Mouse (Mus musculus): ENCODE measurements around the gene Ccr7. TPM values are rescaled to one million over a fixed set of nuclear protein-coding genes. Genes with fewer than 3 reads are reported as not detected.

Ccr7 gene
- polyA plus RNA-seq, 1 experiment from 2014 or later = not detected

- 84% methylated on average over 2 of the region's 2 CpGs for WGBS
- no peak for ATAC-seq (ENCODE audit: low read depth)
- no peak overlapping the region for H3K4me3 ChIP-seq (ENCODE audit: low read depth, low read length)
- no peaks in the 10 kb centered on the region for H3K4me1 ChIP-seq (ENCODE audit: control insufficient read depth, insufficient read depth, low read length)
- no peaks in the 10 kb centered on the region for H3K27me3 ChIP-seq (ENCODE audit: control insufficient read depth, insufficient read depth, low read length)
- H3K36me3 ChIP-seq (ENCODE audit: control insufficient read depth, insufficient read depth, low read length) = no peaks in the 10 kb centered on the region
- H3K9ac ChIP-seq (replicated peaks; ENCODE audit: low read depth, low read length) = no peak overlapping the region
- H3K4me2 ChIP-seq (ENCODE audit: low read depth, low read length) = no peak overlapping the region
- no peaks in the 10 kb centered on the region for H3K9me3 ChIP-seq (ENCODE audit: control insufficient read depth, low read length)
- no peak overlapping the region for H3K27ac ChIP-seq (ENCODE audit: low read depth, low read length)
Measured at GRCm38 (mm10) chr11:99171442-99171841, 16.6 kb upstream of the Ccr7 start.

GRCm38 (mm10) chr11:99170547-99171267 is 15.8 kb upstream of the Ccr7 start:
- Histone ChIP-seq H3K27me3 (ENCODE audit: control insufficient read depth, insufficient read depth, low read length) (no peaks in the 10 kb centered on the region), H3K4me2 (ENCODE audit: low read depth, low read length) (no peak overlapping the region), H3K27ac (ENCODE audit: low read depth, low read length) (no peak overlapping the region), H3K4me1 (ENCODE audit: control insufficient read depth, insufficient read depth, low read length) (no peaks in the 10 kb centered on the region), H3K9ac (replicated peaks; ENCODE audit: low read depth, low read length) (no peak overlapping the region), H3K4me3 (ENCODE audit: low read depth, low read length) (no peak overlapping the region), H3K9me3 (ENCODE audit: control insufficient read depth, low read length) (no peaks in the 10 kb centered on the region), H3K36me3 (ENCODE audit: control insufficient read depth, insufficient read depth, low read length) (no peaks in the 10 kb centered on the region)
- no peak for ATAC-seq (ENCODE audit: low read depth)
- WGBS = 80% methylated on average over 12 of the region's 12 CpGs

- Histone ChIP-seq H3K27me3 (ENCODE audit: control insufficient read depth, insufficient read depth, low read length) (no peaks in the 10 kb centered on the region), H3K4me1 (ENCODE audit: control insufficient read depth, insufficient read depth, low read length) (no peaks in the 10 kb centered on the region), H3K4me2 (ENCODE audit: low read depth, low read length) (no peak overlapping the region), H3K36me3 (ENCODE audit: control insufficient read depth, insufficient read depth, low read length) (no peaks in the 10 kb centered on the region), H3K27ac (ENCODE audit: low read depth, low read length) (no peak overlapping the region), H3K9ac (replicated peaks; ENCODE audit: low read depth, low read length) (no peak overlapping the region), H3K9me3 (ENCODE audit: control insufficient read depth, low read length) (no peaks in the 10 kb centered on the region), H3K4me3 (ENCODE audit: low read depth, low read length) (no peak overlapping the region)
- WGBS = 93% methylated on average over 6 of the region's 6 CpGs
- no peak for ATAC-seq (ENCODE audit: low read depth)
Measured at GRCm38 (mm10) chr11:99170005-99170404, 15.1 kb upstream of the Ccr7 start.

- H3K4me3 ChIP-seq (ENCODE audit: low read depth, low read length) = no peak overlapping the region
- no peaks in the 10 kb centered on the region for H3K36me3 ChIP-seq (ENCODE audit: control insufficient read depth, insufficient read depth, low read length)
- no peaks in the 10 kb centered on the region for H3K9me3 ChIP-seq (ENCODE audit: control insufficient read depth, low read length)
- H3K27me3 ChIP-seq (ENCODE audit: control insufficient read depth, insufficient read depth, low read length) = no peaks in the 10 kb centered on the region
- H3K4me1 ChIP-seq (ENCODE audit: control insufficient read depth, insufficient read depth, low read length) = no peaks in the 10 kb centered on the region
- H3K4me2 ChIP-seq (ENCODE audit: low read depth, low read length) = no peak overlapping the region
- no peak overlapping the region for H3K9ac ChIP-seq (replicated peaks; ENCODE audit: low read depth, low read length)
- WGBS = 92% methylated on average over 2 of the region's 2 CpGs
- H3K27ac ChIP-seq (ENCODE audit: low read depth, low read length) = no peak overlapping the region
- ATAC-seq (ENCODE audit: low read depth) = no peak
Measured at GRCm38 (mm10) chr11:99169438-99169837, 14.6 kb upstream of the Ccr7 start.

- no peak for ATAC-seq (ENCODE audit: low read depth)
- Histone ChIP-seq H3K4me1 (ENCODE audit: control insufficient read depth, insufficient read depth, low read length) (no peaks in the 10 kb centered on the region), H3K9ac (replicated peaks; ENCODE audit: low read depth, low read length) (no peak overlapping the region), H3K27me3 (ENCODE audit: control insufficient read depth, insufficient read depth, low read length) (no peaks in the 10 kb centered on the region), H3K4me3 (ENCODE audit: low read depth, low read length) (no peak overlapping the region), H3K4me2 (ENCODE audit: low read depth, low read length) (no peak overlapping the region), H3K36me3 (ENCODE audit: control insufficient read depth, insufficient read depth, low read length) (no peaks in the 10 kb centered on the region), H3K27ac (ENCODE audit: low read depth, low read length) (no peak overlapping the region), H3K9me3 (ENCODE audit: control insufficient read depth, low read length) (no peaks in the 10 kb centered on the region)
- 71% methylated on average over 12 of the region's 12 CpGs for WGBS
Measured at GRCm38 (mm10) chr11:99168030-99168474, 13.2 kb upstream of the Ccr7 start.

DNA sequence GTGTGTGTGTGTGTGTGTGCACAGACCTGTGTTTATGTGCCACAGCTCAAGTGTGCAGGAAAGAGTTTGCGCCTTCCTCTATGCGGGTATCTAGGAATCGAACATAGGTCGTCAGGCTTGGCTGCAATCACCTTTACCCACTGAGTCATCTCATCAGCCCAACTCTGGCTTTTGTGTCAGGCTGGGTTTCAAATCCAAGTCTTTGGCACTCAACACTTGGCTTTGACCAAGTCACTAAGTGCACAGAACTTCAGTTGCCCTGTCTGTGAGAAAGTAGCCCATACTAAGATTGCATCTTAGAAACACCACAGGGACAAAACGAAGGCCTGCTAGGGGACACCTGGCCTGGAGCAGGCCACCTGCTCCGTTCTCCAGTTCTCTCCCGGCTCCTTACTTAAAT is 12.7 kb upstream of the Ccr7 start:
- no peak overlapping the region for H3K27ac ChIP-seq (ENCODE audit: low read depth, low read length)
- H3K36me3 ChIP-seq (ENCODE audit: control insufficient read depth, insufficient read depth, low read length) = no peaks in the 10 kb centered on the region
- H3K4me1 ChIP-seq (ENCODE audit: control insufficient read depth, insufficient read depth, low read length) = no peaks in the 10 kb centered on the region
- H3K9me3 ChIP-seq (ENCODE audit: control insufficient read depth, low read length) = no peaks in the 10 kb centered on the region
- H3K27me3 ChIP-seq (ENCODE audit: control insufficient read depth, insufficient read depth, low read length) = no peaks in the 10 kb centered on the region
- ATAC-seq (ENCODE audit: low read depth) = no peak
- H3K9ac ChIP-seq (replicated peaks; ENCODE audit: low read depth, low read length) = no peak overlapping the region
- H3K4me2 ChIP-seq (ENCODE audit: low read depth, low read length) = no peak overlapping the region
- WGBS = 95% methylated on average over 7 of the region's 7 CpGs
- H3K4me3 ChIP-seq (ENCODE audit: low read depth, low read length) = no peak overlapping the region

DNA sequence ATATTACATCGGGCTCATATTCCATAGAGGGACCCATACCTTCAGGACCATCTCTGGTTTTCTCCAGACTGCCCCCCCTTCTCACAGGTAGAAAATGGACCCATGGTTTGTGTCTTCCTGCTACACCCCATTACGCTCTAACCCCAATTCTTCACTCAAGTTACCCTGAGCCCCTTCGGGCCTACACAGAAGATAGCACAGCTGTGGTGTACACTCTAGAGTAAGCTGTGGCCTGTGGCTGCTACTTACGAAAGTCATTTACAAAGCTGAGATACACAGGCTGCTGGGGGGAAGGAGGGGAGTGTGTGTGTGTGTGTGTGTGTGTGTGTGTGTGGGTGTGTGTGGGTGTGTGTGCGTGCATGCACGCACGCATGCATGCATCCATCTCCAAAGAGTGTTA is 11.4 kb upstream of the Ccr7 start:
- H3K27ac ChIP-seq (ENCODE audit: low read depth, low read length) = no peak overlapping the region
- 93% methylated on average over 7 of the region's 7 CpGs for WGBS
- ATAC-seq (ENCODE audit: low read depth) = no peak

GRCm38 (mm10) chr11:99165031-99165752 is 10.3 kb upstream of the Ccr7 start:
- no peaks in the 10 kb centered on the region for H3K4me1 ChIP-seq (ENCODE audit: control insufficient read depth, insufficient read depth, low read length)
- no peaks in the 10 kb centered on the region for H3K36me3 ChIP-seq (ENCODE audit: control insufficient read depth, insufficient read depth, low read length)
- H3K9me3 ChIP-seq (ENCODE audit: control insufficient read depth, low read length) = no peaks in the 10 kb centered on the region
- no peak overlapping the region for H3K27ac ChIP-seq (ENCODE audit: low read depth, low read length)
- no peak overlapping the region for H3K4me3 ChIP-seq (ENCODE audit: low read depth, low read length)
- no peak for ATAC-seq (ENCODE audit: low read depth)
- no peak overlapping the region for H3K4me2 ChIP-seq (ENCODE audit: low read depth, low read length)
- H3K9ac ChIP-seq (replicated peaks; ENCODE audit: low read depth, low read length) = no peak overlapping the region
- no peaks in the 10 kb centered on the region for H3K27me3 ChIP-seq (ENCODE audit: control insufficient read depth, insufficient read depth, low read length)
- WGBS = 74% methylated on average over 11 of the region's 11 CpGs

More for the DNA sequence above, 11.4 kb upstream of the Ccr7 start:
- H3K9me3 ChIP-seq (ENCODE audit: control insufficient read depth, low read length) = no peaks in the 10 kb centered on the region
- H3K27me3 ChIP-seq (ENCODE audit: control insufficient read depth, insufficient read depth, low read length) = no peaks in the 10 kb centered on the region
- H3K4me2 ChIP-seq (ENCODE audit: low read depth, low read length) = no peak overlapping the region
- no peak overlapping the region for H3K9ac ChIP-seq (replicated peaks; ENCODE audit: low read depth, low read length)
- H3K4me1 ChIP-seq (ENCODE audit: control insufficient read depth, insufficient read depth, low read length) = no peaks in the 10 kb centered on the region
- no peak overlapping the region for H3K4me3 ChIP-seq (ENCODE audit: low read depth, low read length)
- no peaks in the 10 kb centered on the region for H3K36me3 ChIP-seq (ENCODE audit: control insufficient read depth, insufficient read depth, low read length)

DNA sequence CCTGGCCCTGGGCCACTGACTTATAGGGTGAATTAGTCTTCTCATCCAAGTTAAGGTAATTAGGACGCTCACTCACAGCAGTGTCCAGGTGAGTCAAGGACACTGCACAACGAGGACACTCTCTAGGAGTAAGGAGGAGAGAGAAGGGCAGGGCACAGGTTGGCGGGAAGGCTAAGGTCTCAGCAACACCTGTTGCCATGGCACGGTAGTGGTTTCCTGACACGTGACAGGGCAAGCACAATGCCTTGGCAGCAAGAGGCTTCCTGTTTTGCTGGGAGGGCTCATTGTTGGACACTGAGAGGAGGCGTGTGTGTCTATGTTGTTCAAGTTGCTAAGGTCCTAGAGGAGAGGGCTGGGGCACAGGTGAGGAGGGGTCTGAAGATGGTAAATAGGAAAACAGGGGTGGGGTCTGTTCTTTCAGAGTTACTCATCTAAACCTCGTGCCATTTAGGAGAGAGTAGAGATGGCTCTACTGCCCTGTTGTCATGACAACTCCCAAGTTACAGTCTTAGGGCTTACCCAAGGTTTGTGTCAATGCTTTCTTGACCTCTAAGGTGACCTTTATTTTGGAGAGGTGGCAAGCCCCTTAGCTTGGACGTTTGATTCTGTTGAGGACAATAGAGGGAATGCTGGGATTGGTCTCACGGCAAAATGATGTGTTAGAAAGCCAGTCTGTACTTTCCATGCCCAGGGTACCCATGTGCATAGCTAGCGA is 8.3 kb upstream of the Ccr7 start:
- Histone ChIP-seq H3K27me3 (ENCODE audit: control insufficient read depth, insufficient read depth, low read length) (no peaks in the 10 kb centered on the region), H3K4me2 (ENCODE audit: low read depth, low read length) (no peak overlapping the region), H3K27ac (ENCODE audit: low read depth, low read length) (no peak overlapping the region), H3K4me1 (ENCODE audit: control insufficient read depth, insufficient read depth, low read length) (no peaks in the 10 kb centered on the region), H3K36me3 (ENCODE audit: control insufficient read depth, insufficient read depth, low read length) (no peaks in the 10 kb centered on the region), H3K9ac (replicated peaks; ENCODE audit: low read depth, low read length) (no peak overlapping the region), H3K9me3 (ENCODE audit: control insufficient read depth, low read length) (no peaks in the 10 kb centered on the region), H3K4me3 (ENCODE audit: low read depth, low read length) (no peak overlapping the region)
- no peak for ATAC-seq (ENCODE audit: low read depth)
- 78% methylated on average over 10 of the region's 10 CpGs for WGBS
